Mouse (Mus musculus) cerebellum, adult 2 months (tissue): ENCODE measurements at regions not wholly inside any gene's neighbourhood (a gene's known extent, or its start where the extent isn't known, plus 50 kb on each side); places are given as distances from the start of the nearest gene placed in this dataset.

Source experiments
- CTCF ChIP-seq: fragments of 200-500 bp; IDR thresholded peaks from 2 replicates; pipeline ENCODE4 v1.5.1; 2011; ENCODE audit warnings: low read depth, mild to moderate bottlenecking, control low read depth, low read length, moderate library complexity, borderline replicate concordance; ENCODE audit not compliant: insufficient read depth
- POLR2A ChIP-seq: fragments of 200-500 bp; IDR thresholded peaks from 2 replicates; pipeline ENCODE4 v1.6.1; 2011; ENCODE audit warnings: low read length, control low read depth, borderline replicate concordance; ENCODE audit not compliant: insufficient read depth

DNA sequence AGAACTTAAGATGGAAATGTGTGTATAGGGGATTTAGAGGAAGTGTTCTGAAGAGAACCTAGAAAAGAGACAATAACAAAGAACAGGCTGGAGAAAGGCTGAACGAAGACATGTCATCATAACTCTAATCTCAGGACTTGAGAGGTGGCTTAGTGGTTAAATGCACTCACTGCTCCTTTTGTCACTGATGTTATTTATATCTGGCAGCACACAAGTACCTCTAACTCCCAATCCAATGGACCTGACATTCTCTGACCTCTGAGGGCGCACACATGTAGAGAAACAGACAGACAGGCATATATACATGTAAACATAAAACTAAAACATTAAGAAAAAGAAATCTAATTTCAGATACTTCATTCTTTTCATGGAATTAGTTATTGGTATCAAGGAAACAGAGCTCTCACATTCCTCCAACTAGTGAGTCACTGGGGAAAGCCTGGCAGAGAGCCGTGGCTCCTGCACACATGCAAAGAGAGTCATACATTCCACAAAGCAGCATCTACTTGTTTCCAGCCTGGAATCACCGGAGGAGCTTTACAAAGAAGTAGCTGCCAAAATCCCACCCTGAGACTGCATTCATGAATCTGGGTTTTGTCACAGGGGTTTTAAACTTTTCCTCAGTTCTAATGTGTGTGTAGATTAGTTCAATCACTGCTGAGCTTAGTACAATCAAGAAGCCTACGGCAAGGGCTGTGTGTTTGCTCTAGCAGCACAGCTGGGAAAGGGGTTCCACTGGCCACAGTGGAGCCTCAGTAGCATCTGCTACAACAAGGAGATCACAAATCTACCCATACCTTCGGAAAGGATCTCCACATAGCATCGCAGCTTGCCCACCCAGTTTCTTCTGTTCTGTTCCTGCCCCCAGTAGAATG, 674.0 kb downstream of the Ryr2 start:
- TF ChIP-seq POLR2A (no peak), CTCF (no peak)
